Mouse (Mus musculus) right cerebral cortex, adult 18-20 months (tissue): ENCODE measurements around the gene Casp14.
"Not testable (repeated sequence)": the region's sequence is repeated elsewhere in the genome, so short reads cannot be mapped to it uniquely, and the experiment has no call there.

Experiments used
- DNase-seq: peaks from one replicate; pipeline ENCODE4 v3.0.0; 2022; ENCODE audit warnings: mixed read lengths

Casp14 gene

GRCm38 (mm10) chr10:78718056-78718455 is at the start of gene Casp14:
TSS of gene Casp14 (minus strand) at chr10:78718294.
- DNase-seq = no peak

- no peak for DNase-seq
Observed at GRCm38 (mm10) chr10:78765570-78765969, 47.5 kb upstream of the Casp14 start.

DNA sequence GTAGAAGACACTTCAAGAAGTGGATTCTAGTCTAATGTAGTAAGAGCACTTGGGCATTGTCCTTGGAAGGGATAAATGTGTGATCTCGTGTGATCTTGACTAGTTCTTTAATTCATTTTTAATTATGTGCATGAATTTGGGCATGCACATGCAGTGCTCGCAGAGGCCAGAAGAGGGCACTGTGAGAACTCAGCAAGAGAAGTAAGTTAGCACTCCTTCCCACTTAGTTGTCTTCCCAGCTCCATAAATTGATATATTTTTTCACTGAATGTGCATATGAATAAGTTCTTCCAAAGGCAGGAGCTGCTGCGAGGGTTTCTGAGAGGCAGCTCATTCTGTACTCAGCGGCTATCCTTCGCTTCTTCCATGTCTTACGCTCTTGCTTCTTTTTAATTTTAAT is 37.9 kb upstream of the Casp14 start:
- peak; percentile 74 for DNase-seq

DNA sequence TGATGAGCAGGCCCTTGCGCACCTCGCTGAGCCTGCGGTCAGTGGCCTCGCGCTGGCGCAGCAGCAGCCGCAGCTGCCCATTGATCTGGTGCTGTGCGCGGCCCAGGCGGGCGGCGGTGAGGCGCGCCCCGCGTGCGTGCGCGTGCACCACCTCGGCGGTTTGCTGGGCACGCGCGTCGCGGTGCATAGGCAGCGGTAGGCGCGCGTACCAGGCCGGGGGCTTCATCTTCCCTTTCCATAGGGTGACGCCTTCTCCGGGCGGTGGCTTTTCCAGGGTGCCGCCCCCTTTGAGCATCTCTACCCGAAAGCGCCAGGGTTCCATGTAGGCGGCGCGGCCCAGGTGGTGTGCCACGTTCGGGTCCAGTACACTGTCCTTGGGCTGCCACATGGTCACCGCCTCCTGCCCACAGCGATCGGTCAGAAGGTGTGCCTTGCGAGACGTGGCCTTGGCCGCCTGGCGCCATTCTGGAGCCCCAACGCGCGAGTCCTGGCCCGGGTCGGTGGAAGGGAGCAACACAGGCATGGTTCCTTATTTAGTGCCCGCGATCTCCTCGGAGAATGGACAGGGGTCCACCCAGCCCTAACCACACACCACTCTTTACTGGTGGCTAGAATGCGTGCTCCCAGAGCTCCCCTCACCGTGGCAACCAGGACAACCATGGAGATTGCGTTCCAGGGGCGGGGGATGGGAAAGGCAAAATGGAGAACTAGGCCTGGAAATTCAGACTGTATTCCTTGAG is 34.5 kb upstream of the Casp14 start, which contains the start of gene Ccdc105:
TSS of gene Ccdc105 (minus strand) at position 614 of the 740 bp plus-strand sequence.
- DNase-seq = peak; percentile 86

DNA sequence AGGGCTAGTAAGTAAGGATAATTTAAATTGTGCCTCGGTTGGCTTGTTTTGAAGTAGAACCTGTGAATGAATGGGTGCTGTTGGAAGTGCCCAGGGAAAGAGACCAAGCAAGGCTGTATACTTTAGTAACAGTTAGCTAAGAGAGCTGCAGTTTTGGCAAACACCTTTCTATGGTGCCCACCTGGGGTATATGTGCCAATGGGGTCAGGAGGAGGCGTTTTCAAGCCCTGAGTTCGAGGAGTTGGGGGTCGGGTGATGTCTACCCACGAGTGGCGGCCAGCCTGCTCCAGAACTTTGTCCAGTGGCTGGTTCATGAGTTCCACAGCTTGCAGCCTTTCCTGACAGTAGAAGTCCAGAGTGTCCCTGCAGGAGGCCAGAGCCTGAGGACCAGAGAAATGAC is 30.9 kb upstream of the Casp14 start:
- DNase-seq = no peak

DNA sequence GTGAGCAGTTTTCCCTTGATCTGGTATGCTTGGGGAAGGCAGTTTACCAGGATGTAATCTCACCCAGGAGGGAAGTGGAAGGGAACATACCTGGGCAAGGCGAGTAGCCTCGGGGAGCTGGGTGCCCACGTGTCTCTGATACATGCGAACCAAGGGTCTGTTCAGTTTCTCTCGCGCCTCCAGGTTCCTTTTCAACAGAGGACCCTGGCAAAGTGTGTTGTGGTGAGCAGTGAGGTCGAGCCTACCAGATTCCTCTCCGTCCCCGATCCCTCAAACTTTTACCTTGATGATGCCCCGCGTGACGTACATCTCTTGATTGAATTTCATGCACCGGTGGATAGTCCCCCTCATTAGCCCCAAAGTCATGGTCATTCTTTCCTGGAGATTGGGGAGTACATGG is 30.1 kb upstream of the Casp14 start:
- DNase-seq = no peak

GRCm38 (mm10) chr10:78747035-78747721 is 29.1 kb upstream of the Casp14 start:
- peak; percentile 32 for DNase-seq

DNA sequence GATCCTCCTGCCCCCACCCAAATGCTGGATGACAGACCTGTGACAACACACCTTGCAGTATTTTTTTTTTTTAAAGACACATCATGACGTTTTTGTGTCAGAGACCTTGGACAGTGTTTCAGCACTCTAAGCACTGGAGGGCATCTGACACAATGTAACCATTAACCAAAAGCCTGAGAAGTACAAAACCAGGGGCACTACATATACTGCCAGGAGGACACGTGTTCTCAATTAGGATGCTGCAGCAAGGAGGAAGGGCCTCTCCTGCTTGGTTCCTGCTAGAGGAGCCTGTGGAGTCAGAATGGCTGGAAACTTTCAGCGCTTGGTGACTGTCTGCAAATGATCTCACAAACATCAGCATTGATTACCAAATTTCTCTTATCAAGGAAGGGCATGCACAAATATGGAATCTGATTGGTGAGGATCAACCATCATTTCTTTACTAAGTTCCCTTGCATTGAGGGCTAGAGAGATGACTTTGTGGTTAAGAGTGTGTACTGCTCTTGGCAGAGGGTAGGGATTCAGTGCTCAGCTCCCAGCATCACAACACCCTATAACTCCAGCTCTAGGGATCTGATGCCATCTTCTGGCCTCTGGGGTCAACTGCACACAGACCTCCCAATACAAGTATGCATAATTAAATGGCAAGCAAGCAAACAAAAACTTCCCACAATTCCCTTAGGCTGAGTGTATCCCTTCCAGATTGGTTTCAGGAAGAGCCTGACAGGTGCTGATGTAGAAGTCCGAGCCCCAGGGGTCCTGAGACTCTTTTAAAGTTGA is 27.5 kb upstream of the Casp14 start:
- DNase-seq = no peak

DNA sequence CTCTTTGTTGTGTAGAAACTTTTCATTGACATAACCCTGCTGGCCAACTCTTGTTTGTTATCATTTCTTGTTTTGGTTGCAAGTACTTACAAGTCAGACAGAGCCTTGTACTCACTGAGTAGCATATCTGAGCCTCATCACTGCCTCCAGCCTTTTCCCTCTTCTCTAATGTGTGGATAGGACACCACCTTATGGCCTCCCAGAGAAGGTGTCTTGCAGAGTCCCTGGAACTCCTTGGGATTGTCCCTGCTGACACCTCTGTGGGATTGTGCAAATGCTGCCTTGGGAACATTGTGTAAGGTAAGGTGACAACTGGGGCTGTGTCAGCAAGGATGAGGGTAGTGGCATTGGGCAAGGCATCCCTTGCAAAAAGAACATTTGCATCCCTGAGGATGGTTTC is 25.6 kb upstream of the Casp14 start:
- no peak for DNase-seq

DNA sequence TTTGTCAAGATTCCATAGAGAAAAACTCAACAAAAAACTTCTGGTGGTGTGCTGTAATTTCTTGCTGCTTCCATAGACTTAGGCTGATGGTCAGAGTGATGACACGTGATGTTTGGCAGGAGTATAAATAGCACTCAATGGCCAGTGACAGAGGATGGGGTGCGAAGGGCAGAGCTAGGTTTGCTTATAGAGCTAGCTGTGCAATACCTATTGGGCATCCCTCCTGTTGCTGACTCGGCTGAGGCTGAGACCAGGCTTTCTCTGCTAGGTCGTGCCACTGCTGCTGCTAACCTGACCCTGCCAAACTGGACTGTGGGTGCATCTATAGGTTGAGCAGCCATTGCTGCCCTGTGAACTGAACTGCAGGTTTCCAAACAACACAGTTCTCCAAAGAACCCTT is 21.7 kb upstream of the Casp14 start:
- no peak for DNase-seq

DNA sequence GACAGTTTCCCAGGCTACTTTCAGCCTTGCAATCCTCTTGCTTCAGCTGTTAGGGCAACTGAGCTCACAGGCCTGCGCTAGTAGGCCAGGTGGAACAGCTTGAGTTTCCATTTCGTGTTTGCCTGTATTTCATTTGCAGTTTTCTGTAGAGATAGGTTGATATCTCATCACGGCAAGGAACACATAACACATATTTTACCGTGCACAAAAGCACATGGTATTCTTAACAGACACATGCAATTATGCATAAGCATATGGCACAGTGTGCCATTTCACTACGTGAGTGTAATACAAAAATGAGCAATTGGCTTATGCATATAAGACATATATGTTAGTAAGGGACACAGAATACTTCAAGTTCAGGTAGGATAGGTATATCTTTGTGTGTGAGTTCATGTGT is 9.8 kb upstream of the Casp14 start:
- no peak for DNase-seq

DNA sequence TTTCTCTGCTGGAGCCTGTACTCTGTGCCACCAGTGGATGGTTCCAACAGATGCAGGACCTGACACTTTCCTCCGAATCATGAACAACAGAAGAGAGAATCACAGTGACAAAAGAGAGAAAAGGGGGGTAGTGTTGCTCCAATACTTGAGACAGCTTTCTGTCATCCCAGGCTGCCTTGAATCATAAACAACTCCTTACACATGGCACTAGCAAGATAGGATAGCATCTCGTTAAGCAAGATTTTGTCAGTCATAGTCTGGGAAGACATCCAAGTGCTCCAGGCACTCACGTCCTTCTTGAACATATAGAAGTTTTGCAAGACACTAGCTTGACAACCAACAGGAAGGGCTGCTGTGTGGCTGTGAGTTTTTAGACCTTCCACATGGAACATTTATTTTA is 8.9 kb upstream of the Casp14 start:
- DNase-seq = peak; percentile 28

GRCm38 (mm10) chr10:78723416-78723815 is 5.3 kb upstream of the Casp14 start:
- no peak for DNase-seq

GRCm38 (mm10) chr10:78722654-78723053 is 4.6 kb upstream of the Casp14 start:
- DNase-seq = peak; percentile 25

GRCm38 (mm10) chr10:78722036-78722435 is 3.9 kb upstream of the Casp14 start:
- DNase-seq = no peak

DNA sequence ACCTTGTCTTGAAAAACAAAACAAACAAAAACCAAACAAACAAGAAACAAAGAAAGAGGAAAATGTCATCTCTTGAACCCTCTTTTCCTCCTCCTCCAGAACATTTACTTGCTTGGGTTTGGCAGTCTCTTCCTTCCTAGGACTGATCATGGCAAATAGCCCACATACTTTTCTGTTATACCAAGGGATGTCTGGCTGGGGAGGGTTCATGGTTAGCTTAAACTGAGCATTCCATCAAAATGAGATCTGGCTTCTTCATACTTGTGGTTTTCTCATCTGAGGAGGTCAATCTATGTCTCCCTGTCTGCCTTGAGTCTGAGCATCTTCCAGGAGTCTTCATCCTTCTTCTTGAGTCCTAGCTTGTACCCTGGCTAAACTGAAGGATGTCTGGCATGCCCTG is 1.9 kb downstream of the Casp14 start:
- DNase-seq = no peak

- no peak for DNase-seq
Observed at GRCm38 (mm10) chr10:78715156-78715555, 2.9 kb downstream of the Casp14 start.

- no peak for DNase-seq
Observed at GRCm38 (mm10) chr10:78714129-78714528, 4.0 kb downstream of the Casp14 start.

- no peak for DNase-seq
Observed at GRCm38 (mm10) chr10:78710706-78711105, 7.4 kb downstream of the Casp14 start.

- no peak for DNase-seq
Observed at GRCm38 (mm10) chr10:78700881-78701280, 17.2 kb downstream of the Casp14 start.

DNA sequence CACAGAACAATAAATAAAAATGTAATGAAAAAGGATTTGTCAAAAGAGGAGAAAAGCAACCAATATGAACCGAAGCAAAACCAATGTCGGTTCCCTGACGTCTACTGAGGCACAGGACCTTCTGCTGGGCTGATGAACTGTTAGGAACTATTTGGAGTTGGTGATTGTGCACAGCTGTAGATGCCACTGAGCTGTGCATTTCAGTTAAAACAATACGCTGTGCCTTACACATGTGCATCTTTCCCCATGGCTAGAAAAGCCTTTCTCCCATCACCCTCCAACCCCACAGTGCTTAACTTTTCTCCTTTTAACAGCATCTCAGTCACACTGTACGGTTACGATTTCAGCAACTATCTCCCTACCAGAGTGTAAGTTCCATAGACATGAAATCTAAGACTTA is 28.1 kb downstream of the Casp14 start:
- no peak for DNase-seq

- DNase-seq = no peak
Observed at GRCm38 (mm10) chr10:78686995-78687577, 31.0 kb downstream of the Casp14 start.

- not testable (repeated sequence) for DNase-seq
Observed at GRCm38 (mm10) chr10:78670121-78670520, 48.0 kb downstream of the Casp14 start.
